Mouse (Mus musculus): ENCODE data around the gene Spcs3.

- TF ChIP-seq CTCF (IDR thresholded peaks at IDR 0.05; ENCODE audit: borderline replicate concordance, insufficient read depth, low read length) (no peak), POLR2A (IDR thresholded peaks at IDR 0.05; ENCODE audit: low read depth, low read length) (no peak)
These were observed 20.5 kb downstream of the Spcs3 start for GRCm38 (mm10) chr8:54509221-54509721.
